Mouse (Mus musculus): ENCODE results near the gene Efcab1.

GRCm38 (mm10) chr16:14893864-14894263 lies 12.5 kb upstream of the Efcab1 start:
- TF ChIP-seq ZMIZ1 (IDR thresholded peaks at IDR 0.05; ENCODE audit: low read depth, low read length) (no peak), CTCF (conservative IDR thresholded peaks at IDR 0.05 in 1 of 2, IDR thresholded peaks at IDR 0.05 in 1 of 2; ENCODE audit: low read depth in 2 of 2, low read length in 2 of 2) (no peak), HCFC1 (IDR thresholded peaks at IDR 0.05; ENCODE audit: low read depth, low read length) (no peak), POLR2A (IDR thresholded peaks at IDR 0.05; ENCODE audit: low read depth, low read length) (no peak), MAX (IDR thresholded peaks at IDR 0.05; ENCODE audit: low read length) (no peak), E2F4 (IDR thresholded peaks at IDR 0.05; ENCODE audit: insufficient replicate concordance, low read depth, low read length) (no peak), MYC (IDR thresholded peaks at IDR 0.05; ENCODE audit: low read depth, low read length) (no peak), JUND (conservative IDR thresholded peaks at IDR 0.05; ENCODE audit: low read depth, low read length) (no peak), USF1 (IDR thresholded peaks at IDR 0.05; ENCODE audit: low read depth, low read length) (no peak), ZC3H11A (IDR thresholded peaks at IDR 0.05; ENCODE audit: low read depth, low read length) (no peak), ZKSCAN1 (IDR thresholded peaks at IDR 0.05; ENCODE audit: borderline replicate concordance, low read depth, low read length) (no peak)

Measured in CH12.LX (cell line).